Mouse (Mus musculus): ENCODE data around the gene Ccsap. TPM values are rescaled to one million over a fixed set of nuclear protein-coding genes. Genes with fewer than 3 reads are reported as not detected.
A peak's percentile ranks its signal among the peaks of the same experiment; 100 is the strongest.

The Ccsap gene
- 11.7 and 12.3 TPM in 2 replicates for polyA plus RNA-seq (2016; fragmentation: Nextera tagmentation; extraction: Ambion mirVana)

- Histone ChIP-seq H3K4me3 (replicated peaks) (peak within 1 kb of the TSS; percentile 96), H3K27me3 (peaks cover 31% of the 10 kb centered on the region), H3K9me3 (no peaks in the 10 kb centered on the region), H3K4me2 (peak within 1 kb of the TSS; percentile 89), H3K9ac (peak within 1 kb of the TSS; percentile 86), H3K27ac (peak within 1 kb of the TSS; percentile 79), H3K36me3 (replicated peaks) (no peaks in the 10 kb centered on the region), H3K4me1 (peaks cover 20% of the 10 kb centered on the region)
- ATAC-seq (ENCODE audit: low FRiP score): no peak; the same call in 1 of the 2 replicates
- WGBS: under 1% methylated on average over 48 of the region's 48 CpGs
Measured at GRCm38 (mm10) chr8:123859648-123860259, at the start of gene Ccsap. TSS of gene Ccsap (minus strand) at chr8:123860209.

- peaks cover 89% of the 10 kb centered on the region for H3K36me3 ChIP-seq (replicated peaks)
- H3K4me2 ChIP-seq: no peak overlapping the region
- H3K4me3 ChIP-seq (replicated peaks): no peak overlapping the region
- H3K27me3 ChIP-seq: no peaks in the 10 kb centered on the region
- H3K27ac ChIP-seq: no peak overlapping the region
- H3K9me3 ChIP-seq: no peaks in the 10 kb centered on the region
- no peak overlapping the region for H3K9ac ChIP-seq
- no peak for ATAC-seq (ENCODE audit: low FRiP score)
- no peaks in the 10 kb centered on the region for H3K4me1 ChIP-seq
- 94% methylated on average over 6 of the region's 6 CpGs for WGBS
Measured at GRCm38 (mm10) chr8:123907604-123908003, 47.6 kb upstream of the Ccsap start.

- H3K4me1 ChIP-seq: no peaks in the 10 kb centered on the region
- no peaks in the 10 kb centered on the region for H3K9me3 ChIP-seq
- no peak overlapping the region for H3K4me2 ChIP-seq
- H3K27me3 ChIP-seq: no peaks in the 10 kb centered on the region
- peaks cover 80% of the 10 kb centered on the region for H3K36me3 ChIP-seq (replicated peaks)
- WGBS: 85% methylated on average over 7 of the region's 7 CpGs
- no peak overlapping the region for H3K4me3 ChIP-seq (replicated peaks)
- no peak for ATAC-seq (ENCODE audit: low FRiP score)
- no peak overlapping the region for H3K27ac ChIP-seq
- H3K9ac ChIP-seq: no peak overlapping the region
Measured at GRCm38 (mm10) chr8:123902653-123903052, 42.6 kb upstream of the Ccsap start.

- Histone ChIP-seq H3K36me3 (replicated peaks) (peaks cover 53% of the 10 kb centered on the region), H3K4me2 (no peak overlapping the region), H3K27ac (no peak overlapping the region), H3K4me3 (replicated peaks) (no peak overlapping the region), H3K4me1 (no peaks in the 10 kb centered on the region), H3K9ac (no peak overlapping the region), H3K9me3 (no peaks in the 10 kb centered on the region), H3K27me3 (peaks cover 24% of the 10 kb centered on the region)
- no peak for ATAC-seq (ENCODE audit: low FRiP score)
- WGBS: 89% methylated on average over 7 of the region's 7 CpGs
Measured at GRCm38 (mm10) chr8:123899366-123899765, 39.4 kb upstream of the Ccsap start.

- Histone ChIP-seq H3K27ac (no peak overlapping the region), H3K36me3 (replicated peaks) (peaks cover 45% of the 10 kb centered on the region), H3K4me1 (no peaks in the 10 kb centered on the region), H3K9ac (no peak overlapping the region), H3K4me2 (no peak overlapping the region), H3K4me3 (replicated peaks) (no peak overlapping the region), H3K9me3 (no peaks in the 10 kb centered on the region), H3K27me3 (peaks cover 32% of the 10 kb centered on the region)
- no peak for ATAC-seq (ENCODE audit: low FRiP score)
- WGBS: 85% methylated on average over 5 of the region's 5 CpGs
Measured at GRCm38 (mm10) chr8:123898576-123898975, 38.6 kb upstream of the Ccsap start.

GRCm38 (mm10) chr8:123896774-123897173, 36.8 kb upstream of the Ccsap start:
- peaks cover 11% of the 10 kb centered on the region for H3K4me1 ChIP-seq
- no peaks in the 10 kb centered on the region for H3K9me3 ChIP-seq
- no peak overlapping the region for H3K4me2 ChIP-seq
- WGBS: 51% methylated on average over 10 of the region's 10 CpGs
- H3K4me3 ChIP-seq (replicated peaks): no peak overlapping the region
- H3K27me3 ChIP-seq: peaks cover 50% of the 10 kb centered on the region
- no peak for ATAC-seq (ENCODE audit: low FRiP score)
- no peak overlapping the region for H3K27ac ChIP-seq
- H3K9ac ChIP-seq: no peak overlapping the region
- H3K36me3 ChIP-seq (replicated peaks): peaks cover 27% of the 10 kb centered on the region

- Histone ChIP-seq H3K9ac (no peak overlapping the region), H3K9me3 (no peaks in the 10 kb centered on the region), H3K4me2 (no peak overlapping the region), H3K36me3 (replicated peaks) (peaks cover 23% of the 10 kb centered on the region), H3K4me1 (peaks cover 15% of the 10 kb centered on the region), H3K4me3 (replicated peaks) (no peak overlapping the region), H3K27ac (no peak overlapping the region), H3K27me3 (peaks cover 54% of the 10 kb centered on the region)
- WGBS: 68% methylated on average over 14 of the region's 14 CpGs
- no peak for ATAC-seq (ENCODE audit: low FRiP score)
Measured at GRCm38 (mm10) chr8:123896366-123896761, 36.4 kb upstream of the Ccsap start.

- peaks cover 20% of the 10 kb centered on the region for H3K36me3 ChIP-seq (replicated peaks)
- H3K4me3 ChIP-seq (replicated peaks): no peak overlapping the region
- H3K27ac ChIP-seq: no peak overlapping the region
- peaks cover 60% of the 10 kb centered on the region for H3K27me3 ChIP-seq
- H3K9me3 ChIP-seq: no peaks in the 10 kb centered on the region
- no peak overlapping the region for H3K9ac ChIP-seq
- no peak overlapping the region for H3K4me2 ChIP-seq
- WGBS: 77% methylated on average over 9 of the region's 9 CpGs
- no peak for ATAC-seq (ENCODE audit: low FRiP score)
- H3K4me1 ChIP-seq: peaks cover 17% of the 10 kb centered on the region
Measured at GRCm38 (mm10) chr8:123895680-123896365, 35.8 kb upstream of the Ccsap start.

GRCm38 (mm10) chr8:123895230-123895629, 35.2 kb upstream of the Ccsap start:
- Histone ChIP-seq H3K4me1 (peaks cover 17% of the 10 kb centered on the region), H3K9me3 (no peaks in the 10 kb centered on the region), H3K9ac (no peak overlapping the region), H3K36me3 (replicated peaks) (peaks cover 14% of the 10 kb centered on the region), H3K4me3 (replicated peaks) (no peak overlapping the region), H3K27ac (no peak overlapping the region), H3K27me3 (peaks cover 66% of the 10 kb centered on the region), H3K4me2 (no peak overlapping the region)
- WGBS: 84% methylated on average over 4 of the region's 4 CpGs
- ATAC-seq (ENCODE audit: low FRiP score): no peak

GRCm38 (mm10) chr8:123894502-123895097, 34.6 kb upstream of the Ccsap start, which contains the start of gene Acta1:
TSS of gene Acta1 (minus strand) at chr8:123894751.
- H3K9me3 ChIP-seq: no peaks in the 10 kb centered on the region
- peaks cover 71% of the 10 kb centered on the region for H3K27me3 ChIP-seq
- no peak within 1 kb of the TSS for H3K9ac ChIP-seq
- H3K27ac ChIP-seq: no peak within 1 kb of the TSS
- H3K36me3 ChIP-seq (replicated peaks): peaks cover 9% of the 10 kb centered on the region
- peaks cover 17% of the 10 kb centered on the region for H3K4me1 ChIP-seq
- no peak within 1 kb of the TSS for H3K4me2 ChIP-seq
- 24% methylated on average over 15 of the region's 15 CpGs for WGBS
- ATAC-seq (ENCODE audit: low FRiP score): no peak
- no peak within 1 kb of the TSS for H3K4me3 ChIP-seq (replicated peaks)

GRCm38 (mm10) chr8:123893413-123893812, 33.4 kb upstream of the Ccsap start:
- no peak for ATAC-seq (ENCODE audit: low FRiP score)
- Histone ChIP-seq H3K27me3 (peaks cover 80% of the 10 kb centered on the region), H3K36me3 (replicated peaks) (no peaks in the 10 kb centered on the region), H3K27ac (no peak overlapping the region), H3K4me2 (no peak overlapping the region), H3K9me3 (no peaks in the 10 kb centered on the region), H3K4me1 (peaks cover 17% of the 10 kb centered on the region), H3K4me3 (replicated peaks) (no peak overlapping the region), H3K9ac (no peak overlapping the region)
- WGBS: 86% methylated on average over 11 of the region's 11 CpGs

- H3K27ac ChIP-seq: no peak overlapping the region
- no peaks in the 10 kb centered on the region for H3K9me3 ChIP-seq
- peaks cover 17% of the 10 kb centered on the region for H3K4me1 ChIP-seq
- WGBS: 11% methylated on average over 30 of the region's 30 CpGs
- no peaks in the 10 kb centered on the region for H3K36me3 ChIP-seq (replicated peaks)
- H3K9ac ChIP-seq: peak overlapping the region; percentile 49
- 0 out of 2 replicates have a peak, but pooled peaks have one; percentile 18 for ATAC-seq (ENCODE audit: low FRiP score)
- peaks cover 80% of the 10 kb centered on the region for H3K27me3 ChIP-seq
- peak overlapping the region; percentile 39 for H3K4me3 ChIP-seq (replicated peaks)
- H3K4me2 ChIP-seq: peak overlapping the region; percentile 73
Measured at GRCm38 (mm10) chr8:123892586-123893155, 32.7 kb upstream of the Ccsap start.

All from forebrain, embryonic 12.5 days (tissue).